Mouse (Mus musculus) right cerebral cortex, postnatal 14 days (tissue): ENCODE data around the gene Trp53rka.

ENCODE experiments used
- DNase-seq: peaks from one replicate; pipeline ENCODE4 v3.0.0; 2022

Gene Trp53rka

DNA sequence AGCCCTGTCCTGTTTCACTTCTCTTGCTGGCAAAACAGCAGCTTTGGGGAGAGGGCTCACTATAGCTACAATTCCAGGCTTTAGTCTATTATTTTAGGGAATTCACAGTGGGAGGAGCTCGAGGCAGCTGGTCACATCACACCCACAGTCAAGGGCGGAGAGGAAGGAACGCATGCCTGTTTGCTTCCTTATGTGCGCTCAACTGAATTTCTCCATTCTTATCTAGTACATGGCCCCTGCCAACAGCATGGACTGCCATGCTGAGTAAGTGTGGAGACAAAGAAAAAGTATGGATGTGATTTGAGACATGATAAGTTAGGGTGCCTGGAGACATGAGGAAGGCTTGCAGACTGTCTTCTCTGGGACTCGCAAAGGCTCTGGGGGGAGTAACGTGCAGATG lies 9.0 kb downstream of the Trp53rka start:
- no peak for DNase-seq

DNA sequence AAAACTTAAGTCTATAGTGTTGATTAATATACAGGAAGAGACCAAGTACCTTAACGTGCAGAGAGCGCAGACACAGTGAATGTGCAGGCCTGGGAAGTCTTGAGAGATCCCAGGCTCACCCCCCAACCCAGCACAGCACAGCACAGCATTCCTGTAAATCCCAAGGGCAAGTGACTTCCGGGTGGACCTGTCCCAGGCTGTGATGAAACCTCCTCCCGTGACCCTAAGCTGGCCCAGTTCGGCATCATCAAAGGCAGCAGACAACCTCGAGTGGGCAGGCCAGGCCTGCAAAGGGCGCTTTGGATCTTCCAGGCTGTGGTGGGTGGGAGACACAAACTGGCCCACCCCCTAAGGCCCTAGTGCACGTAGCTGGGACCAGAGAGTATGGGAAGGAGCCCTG lies 11.1 kb downstream of the Trp53rka start:
- no peak for DNase-seq

DNA sequence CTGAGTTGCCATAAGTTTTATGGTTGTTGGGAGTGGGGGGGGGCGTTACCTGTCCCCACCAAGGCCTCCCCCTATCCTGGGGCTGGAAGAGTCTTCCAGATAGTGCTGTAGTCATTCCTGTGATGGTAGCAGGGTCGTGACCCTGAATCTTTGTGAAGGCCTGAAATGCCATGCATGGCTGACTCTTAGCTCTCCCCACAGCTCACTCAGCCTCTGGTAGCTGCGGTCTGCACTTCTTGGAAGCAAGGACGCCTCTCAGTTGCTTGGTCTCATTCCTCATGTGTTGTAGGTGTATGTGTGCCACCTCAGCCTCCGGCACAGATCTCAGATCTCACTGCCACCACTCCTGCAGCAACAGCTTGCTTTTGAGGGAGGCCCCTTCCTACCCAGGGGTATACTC lies 17.3 kb downstream of the Trp53rka start:
- DNase-seq: no peak

DNA sequence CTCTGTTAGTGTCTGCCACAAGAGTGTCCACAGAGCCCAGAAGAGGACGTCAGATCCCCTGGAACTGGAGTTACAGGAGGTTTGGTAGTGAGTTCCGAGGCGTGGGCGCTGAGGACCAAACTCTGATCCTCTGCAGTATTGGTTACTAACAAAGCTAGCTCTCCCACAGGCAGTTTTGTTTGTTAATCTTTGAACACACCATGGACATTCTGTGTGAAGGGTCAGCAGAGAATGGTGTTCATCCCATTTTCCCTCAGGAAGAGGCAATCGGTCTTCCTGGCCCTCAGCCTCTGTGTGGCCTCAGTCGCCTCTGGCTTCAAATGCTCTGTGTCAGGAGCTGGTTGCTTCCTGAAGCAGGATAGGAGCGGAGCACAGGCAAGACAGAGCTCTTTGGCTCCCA lies 17.7 kb downstream of the Trp53rka start:
- no peak for DNase-seq

DNA sequence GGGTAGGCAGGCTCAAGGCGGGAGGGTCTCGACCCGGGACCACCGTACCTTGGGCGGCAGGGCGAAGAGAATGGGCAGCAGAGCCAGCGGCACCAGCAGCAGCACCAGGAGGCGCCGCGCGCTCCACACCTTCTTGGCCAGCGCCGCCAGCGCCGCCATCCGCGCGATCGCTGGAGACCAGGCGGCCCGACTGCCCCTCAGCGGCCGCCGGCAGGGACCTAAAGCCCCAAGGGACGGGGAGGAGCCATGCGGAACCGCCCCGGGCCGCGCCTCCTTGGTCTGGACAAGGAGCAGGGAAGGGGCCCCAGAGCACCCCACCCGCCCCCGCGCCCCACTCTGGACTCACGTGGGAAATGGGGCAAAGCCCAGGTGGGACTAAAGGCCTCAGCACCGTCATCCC lies 20.1 kb downstream of the Trp53rka start, which contains the start of gene Slc13a3:
Gene Slc13a3 (minus strand): TSS at position 228 of the 400 bp plus-strand sequence.
- DNase-seq: no peak

DNA sequence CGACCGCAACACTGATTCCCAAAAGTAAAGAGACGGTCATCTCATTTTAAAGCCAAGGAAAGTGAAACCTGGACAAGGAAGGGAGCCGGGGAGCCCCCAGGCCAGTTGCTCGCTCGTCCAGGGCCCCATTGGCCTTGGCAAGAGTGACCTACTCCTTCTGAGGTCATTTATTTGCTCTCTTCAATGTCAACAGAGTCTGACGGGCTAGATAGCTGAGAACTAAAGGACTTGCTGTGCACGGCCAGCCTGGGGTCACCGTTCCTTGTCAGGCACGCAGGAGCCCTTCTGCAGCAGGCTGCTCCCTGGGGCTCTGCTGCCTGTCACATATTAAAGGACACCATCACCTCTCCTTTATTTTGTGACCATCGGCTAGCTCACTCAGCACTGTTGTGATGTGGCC lies 21.2 kb downstream of the Trp53rka start:
- DNase-seq: no peak

DNA sequence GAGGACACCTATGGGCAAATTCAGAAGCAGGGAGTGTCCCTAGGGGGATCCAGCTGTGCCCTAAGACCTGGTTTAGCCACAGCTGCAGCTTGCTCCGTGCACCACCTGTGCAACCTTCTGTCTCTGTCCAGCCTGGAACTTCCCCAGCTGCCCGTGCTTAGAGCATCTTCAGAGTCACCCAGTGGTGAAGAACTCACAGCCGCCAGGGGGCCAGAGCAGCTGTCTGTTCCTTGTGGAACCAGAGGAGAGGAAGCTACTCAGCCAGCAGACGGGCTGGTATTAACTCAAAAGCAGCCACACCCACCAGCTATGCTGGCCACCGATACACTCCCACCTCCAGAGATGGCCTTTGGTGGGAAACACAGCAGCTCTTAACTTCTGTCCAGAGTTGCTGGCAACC lies 23.0 kb downstream of the Trp53rka start:
- peak; percentile 37 for DNase-seq

DNA sequence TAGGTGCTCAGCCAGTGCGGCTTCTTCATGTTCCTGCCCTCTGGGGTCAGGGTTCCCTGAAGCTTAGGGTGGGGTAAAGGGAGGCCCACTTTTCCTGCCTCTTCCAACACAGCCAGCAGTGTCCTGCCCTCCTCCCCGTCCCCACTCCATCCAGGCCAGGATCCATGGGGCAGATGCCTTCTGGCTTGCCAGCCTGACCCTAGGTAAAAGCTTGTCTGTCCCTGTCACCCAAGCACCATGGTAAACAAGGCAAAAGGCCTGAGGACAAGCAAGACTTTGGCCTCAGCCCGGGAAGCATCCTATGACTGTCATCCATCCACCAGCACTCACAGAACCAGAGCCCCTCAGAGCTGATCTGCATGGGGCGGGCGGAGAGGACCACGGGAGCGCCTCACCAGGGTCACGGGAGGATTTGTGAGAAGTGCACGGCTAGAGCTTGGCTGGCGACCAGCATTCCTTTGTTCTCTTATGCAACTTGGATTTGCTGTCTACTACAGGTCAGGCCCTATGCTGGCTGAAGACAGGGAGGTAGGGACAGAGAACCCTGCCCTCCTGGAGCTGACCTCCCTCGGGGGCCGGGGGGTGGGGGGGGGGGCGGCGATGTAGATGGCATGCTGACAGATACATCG lies 25.2 kb downstream of the Trp53rka start:
- DNase-seq: no peak

DNA sequence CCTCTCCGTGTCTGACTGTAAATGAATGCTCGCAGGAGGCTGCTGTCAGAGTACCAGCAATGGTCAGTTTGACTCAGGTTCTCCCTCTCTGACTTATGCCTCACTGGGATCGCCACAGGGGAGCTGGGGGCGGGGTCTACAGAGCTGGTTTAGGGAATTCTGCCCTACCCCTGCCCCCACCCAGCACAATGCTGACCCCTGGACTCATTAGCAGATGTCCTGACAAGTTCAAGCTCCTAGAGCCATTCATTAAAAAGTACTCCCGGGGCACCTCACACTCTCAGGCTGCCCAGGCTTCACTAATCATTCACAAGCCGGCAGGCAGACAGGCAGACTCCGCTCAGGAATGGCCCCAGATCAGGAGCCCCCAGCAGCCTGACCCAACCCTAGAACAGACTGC lies 33.5 kb downstream of the Trp53rka start:
- no peak for DNase-seq

DNA sequence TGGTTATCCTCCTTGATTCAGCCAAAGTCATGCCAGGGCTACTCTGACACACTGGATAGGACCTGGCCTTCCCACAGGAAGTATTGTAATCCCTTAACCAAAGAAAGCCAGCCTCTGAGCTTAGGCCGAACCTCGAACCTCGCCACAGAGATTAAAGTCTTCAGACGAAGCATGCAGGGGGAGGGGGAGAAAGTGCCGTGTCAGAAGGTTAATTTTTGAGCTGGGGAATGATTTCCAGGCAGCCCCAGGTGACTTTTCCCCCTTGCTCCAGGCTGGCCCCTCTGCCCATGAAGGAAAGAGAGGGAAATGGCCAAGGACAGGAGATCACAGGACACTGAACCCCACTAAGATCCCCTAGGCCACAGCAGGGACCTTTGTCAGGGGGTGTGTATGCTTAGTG lies 34.9 kb downstream of the Trp53rka start:
- DNase-seq: no peak

DNA sequence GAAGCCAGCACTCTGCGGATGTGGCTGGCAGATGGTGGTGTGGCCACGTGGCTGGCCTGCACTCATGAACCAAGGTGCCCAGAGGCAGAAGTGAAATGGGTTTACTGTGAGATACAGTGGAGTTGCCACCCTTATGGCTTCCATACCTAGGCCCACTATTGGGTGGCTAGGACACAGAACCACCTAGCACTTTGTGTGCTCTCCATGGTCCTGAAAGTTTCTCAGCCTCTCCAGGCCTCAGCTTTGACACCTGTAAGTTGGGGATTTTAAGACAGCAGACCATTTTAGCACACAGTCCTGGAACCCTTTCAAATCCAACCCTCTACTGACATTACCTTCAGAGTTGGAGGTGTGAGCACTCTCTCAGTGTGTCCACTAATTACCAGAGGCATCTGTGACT lies 36.4 kb downstream of the Trp53rka start:
- DNase-seq: no peak

DNA sequence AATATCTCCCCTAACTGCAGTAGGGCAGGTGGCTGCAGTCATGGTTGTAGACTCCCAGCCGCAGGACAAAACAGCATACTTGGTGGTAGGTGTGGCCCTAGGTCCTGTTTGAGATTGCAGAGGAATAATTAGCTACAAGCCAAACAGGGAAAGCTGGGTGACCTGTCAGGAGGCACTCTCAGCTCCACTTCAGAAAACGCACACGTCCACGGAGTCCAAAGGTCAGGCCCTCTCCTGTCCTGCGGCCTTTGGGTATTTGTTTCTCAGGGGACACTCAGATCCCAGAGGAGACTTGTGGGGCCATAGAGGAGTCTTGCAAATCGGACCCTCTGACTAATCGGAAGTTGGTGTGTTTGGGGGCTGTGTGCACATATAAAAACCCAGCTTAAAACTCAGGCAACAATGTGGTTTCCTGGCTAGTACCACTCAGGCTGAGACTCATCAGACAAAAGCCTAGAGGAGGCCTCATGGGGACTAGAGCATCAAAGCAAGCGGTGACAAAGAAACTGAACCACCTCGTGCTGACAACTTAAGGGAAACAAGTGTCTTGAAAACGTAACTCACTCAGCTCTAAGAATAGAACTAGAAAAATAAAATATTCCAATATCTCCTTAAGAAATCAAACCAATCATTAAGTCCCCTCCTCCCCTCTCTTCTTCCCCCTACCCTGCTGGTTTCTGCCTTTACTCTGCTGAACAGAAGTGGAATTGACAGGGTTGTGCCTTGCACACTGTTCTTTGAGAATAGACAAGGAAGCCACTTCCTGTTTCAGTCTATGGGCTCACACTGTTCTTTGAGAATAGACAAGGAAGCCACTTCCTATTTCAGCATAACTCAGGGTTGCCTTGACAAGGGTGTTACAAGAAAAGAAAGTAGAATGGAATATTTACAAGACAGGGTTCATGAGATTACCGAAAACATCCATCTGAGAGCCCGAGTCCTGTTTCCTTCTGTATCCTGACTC lies 40.1 kb downstream of the Trp53rka start:
- no peak for DNase-seq

DNA sequence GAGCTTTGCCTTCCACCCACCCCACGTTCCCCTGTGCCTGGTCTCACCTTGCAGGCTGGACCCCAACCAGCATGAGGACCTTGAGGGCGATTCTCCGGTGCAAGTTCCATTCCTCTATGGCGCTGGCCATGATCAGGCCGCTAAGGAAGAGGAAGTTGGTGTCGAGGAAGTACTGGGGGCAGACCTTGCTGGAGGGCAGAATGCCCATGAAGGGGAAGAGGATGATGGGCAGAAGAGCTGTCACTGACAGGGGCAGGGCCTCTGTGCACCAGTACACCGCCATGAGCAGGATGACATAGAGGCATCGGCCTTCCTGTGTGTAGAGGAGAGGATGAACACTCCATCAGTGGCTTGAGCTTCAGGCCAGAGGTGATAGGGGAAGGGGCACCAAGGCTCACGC lies 44.6 kb downstream of the Trp53rka start:
- DNase-seq: no peak

DNA sequence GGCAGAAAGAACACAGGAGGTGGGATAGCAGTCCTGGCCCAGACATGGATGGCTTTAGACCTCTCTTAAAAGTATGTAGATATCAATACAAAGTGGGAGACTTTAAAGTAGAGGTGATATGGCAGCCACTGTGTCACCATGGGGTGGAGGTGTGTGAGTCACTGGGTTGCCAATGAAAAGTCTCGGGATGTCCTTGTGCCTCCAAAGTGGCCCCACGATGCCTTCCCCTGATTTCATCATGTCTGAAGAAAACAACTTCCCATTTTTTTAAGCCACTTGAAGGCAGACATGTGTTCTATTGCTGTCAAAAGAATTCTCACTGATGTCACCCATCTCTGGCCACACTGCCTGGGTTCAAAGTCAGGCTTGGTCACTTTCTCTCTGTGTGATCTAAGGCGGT lies 48.3 kb downstream of the Trp53rka start:
- no peak for DNase-seq

DNA sequence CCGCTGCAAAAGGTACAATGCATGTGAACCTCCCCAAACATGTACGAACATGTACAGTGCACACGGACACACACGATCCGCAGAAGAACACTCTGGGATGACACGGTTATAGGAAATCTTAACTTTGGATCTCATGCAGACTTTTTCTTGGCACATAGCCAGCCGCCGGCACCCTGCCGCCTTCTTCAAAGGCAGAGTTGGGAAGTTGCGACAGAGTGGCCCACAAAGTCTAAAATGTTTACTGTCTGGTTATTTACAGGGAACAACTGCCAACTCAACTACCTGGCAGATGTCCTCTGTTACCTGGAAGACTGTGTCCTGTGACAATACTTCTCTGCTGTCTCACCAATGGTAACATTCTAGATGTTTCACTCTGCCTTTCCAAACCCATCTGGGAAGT lies 50.1 kb downstream of the Trp53rka start:
- DNase-seq: peak; percentile 35

DNA sequence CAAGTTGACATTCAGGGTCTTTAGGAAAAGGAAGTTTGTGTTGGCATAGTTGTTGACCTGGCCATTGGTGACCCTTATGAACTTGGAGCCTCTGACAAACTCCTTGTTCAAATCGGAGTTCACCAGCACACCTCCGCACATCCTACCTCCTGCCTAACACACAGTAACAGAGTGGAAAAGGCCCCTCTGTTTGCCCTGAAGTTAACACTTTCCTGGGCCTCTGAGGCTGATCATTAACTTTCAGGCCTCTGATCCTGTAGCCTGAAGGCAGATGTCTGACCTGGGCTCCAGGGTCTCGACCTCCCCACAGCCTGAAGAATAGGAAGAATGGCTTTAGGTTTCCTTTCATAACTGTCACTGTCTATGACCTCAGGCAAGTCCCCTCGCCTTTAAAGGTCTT lies 51.5 kb downstream of the Trp53rka start:
- no peak for DNase-seq
